Mouse (Mus musculus) heart, adult 2 months (tissue): ENCODE measurements around the gene Gm6583.

Experiments used
- CTCF ChIP-seq: fragments of 200-600 bp; IDR thresholded peaks from 2 replicates; pipeline ENCODE4 v1.8.1; 2022; ENCODE audit warnings: antibody characterized with exemption, mild to moderate bottlenecking, moderate library complexity
- EP300 ChIP-seq: fragments of 200-500 bp; IDR thresholded peaks from 2 replicates; pipeline ENCODE4 v1.6.1; 2011; ENCODE audit warnings: low read depth, low read length, control low read depth; ENCODE audit not compliant: insufficient read depth
- POLR2A ChIP-seq: fragments of 200-500 bp; IDR thresholded peaks from 2 replicates; pipeline ENCODE4 v1.6.1; 2011; ENCODE audit warnings: mild to moderate bottlenecking, low read depth, low read length, control low read depth; ENCODE audit not compliant: insufficient read depth

GRCm38 (mm10) chr5:112342463-112343204 is 13.2 kb downstream of the Gm6583 start, which contains the start of the genes Srrd and Hps4:
- TF ChIP-seq CTCF = peak; percentile 33
- no peak for TF ChIP-seq EP300
- TF ChIP-seq POLR2A = peak; percentile 53; the same call in 1 of the 2 replicates
